Mouse (Mus musculus) hindbrain, embryonic 12.5 days (tissue): Measurements from ENCODE around the gene Gas7. TPM values are rescaled to one million over a fixed set of nuclear protein-coding genes. Genes with fewer than 3 reads are reported as not detected.

Source experiments
- ATAC-seq: fragments of 200-750 bp; cut with Nextera tagmentation; 2 replicates; pipeline ENCODE4 v1.8.0; 2017; ENCODE audit warnings: moderate TSS enrichment; ENCODE audit not compliant: low FRiP score
- H3K27ac ChIP-seq: fragments of 300-500 bp; sonication (generic); 2 replicates; pipeline ENCODE4 v1.5.1; 2016; ENCODE audit warnings: mild to moderate bottlenecking
- H3K27me3 ChIP-seq: fragments of 300-500 bp; sonication (generic); 2 replicates; pipeline ENCODE4 v1.6.1; 2016; ENCODE audit warnings: mild to moderate bottlenecking
- H3K36me3 ChIP-seq: fragments of 300-500 bp; sonication (generic); 2 replicates; pipeline ENCODE4 v1.6.1; 2016; ENCODE audit warnings: mild to moderate bottlenecking
- H3K4me1 ChIP-seq: fragments of 300-500 bp; sonication (generic); 2 replicates; pipeline ENCODE4 v1.6.1; 2016
- H3K4me2 ChIP-seq: fragments of 300-500 bp; sonication (generic); replicated peaks from 2 replicates; pipeline ENCODE4 v1.6.1; 2016; ENCODE audit warnings: mild to moderate bottlenecking
- H3K4me3 ChIP-seq: fragments of 300-500 bp; sonication (generic); 2 replicates; pipeline ENCODE4 v1.5.1; 2016; ENCODE audit warnings: mild to moderate bottlenecking
- H3K9ac ChIP-seq: fragments of 300-500 bp; sonication (generic); 2 replicates; pipeline ENCODE4 v1.6.1; 2016; ENCODE audit warnings: mild to moderate bottlenecking, moderate library complexity
- H3K9me3 ChIP-seq: fragments of 300-500 bp; sonication (generic); replicated peaks from 2 replicates; pipeline ENCODE4 v1.6.1; 2016; ENCODE audit warnings: mild to moderate bottlenecking
- WGBS: fragments of 180-500 bp; shearing (Covaris S2); methylation state at CpG from one replicate; pipeline ENCODE4 v1.1.7; 2016; 5-methylcytosine and 5-hydroxymethylcytosine counted together
- polyA plus RNA-seq: library from polyadenylated mRNA; unstranded; fragments of >200 nt; fragmentation: Nextera tagmentation; extraction: Ambion mirVana; gene quantifications from 2 replicates; pipeline ENCODE4 v1.2.1, GENCODE M21; 2016

Gene Gas7
- polyA plus RNA-seq, 1 experiment from 2014 or later: 3.8 TPM

- H3K4me1 ChIP-seq: no peaks in the 10 kb centered on the region
- no peak overlapping the region for H3K4me3 ChIP-seq
- WGBS: 80% methylated on average over 4 of the region's 5 CpGs
- no peak for ATAC-seq
- no peak overlapping the region for H3K4me2 ChIP-seq
- H3K27me3 ChIP-seq: no peaks in the 10 kb centered on the region
- no peak overlapping the region for H3K9ac ChIP-seq
- no peak overlapping the region for H3K27ac ChIP-seq
- H3K9me3 ChIP-seq: no peaks in the 10 kb centered on the region
- H3K36me3 ChIP-seq: no peaks in the 10 kb centered on the region
Observed at GRCm38 (mm10) chr11:67679300-67679699, 224.1 kb downstream of the Gas7 start.

- no peaks in the 10 kb centered on the region for H3K4me1 ChIP-seq
- WGBS: 92% methylated on average over 2 of the region's 2 CpGs
- no peak for ATAC-seq
- no peaks in the 10 kb centered on the region for H3K36me3 ChIP-seq
- no peaks in the 10 kb centered on the region for H3K27me3 ChIP-seq
- H3K4me3 ChIP-seq: no peak overlapping the region
- no peak overlapping the region for H3K4me2 ChIP-seq
- no peak overlapping the region for H3K27ac ChIP-seq
- no peak overlapping the region for H3K9ac ChIP-seq
- no peaks in the 10 kb centered on the region for H3K9me3 ChIP-seq
Observed at GRCm38 (mm10) chr11:67679930-67680329, 224.7 kb downstream of the Gas7 start.

GRCm38 (mm10) chr11:67681871-67682270, 226.6 kb downstream of the Gas7 start:
- H3K4me2 ChIP-seq: no peak overlapping the region
- WGBS: 75% methylated on average over 3 of the region's 3 CpGs

GRCm38 (mm10) chr11:67686109-67686508, 230.9 kb downstream of the Gas7 start:
- Histone ChIP-seq H3K27ac (no peak overlapping the region), H3K4me2 (no peak overlapping the region), H3K4me1 (no peaks in the 10 kb centered on the region), H3K27me3 (no peaks in the 10 kb centered on the region), H3K36me3 (no peaks in the 10 kb centered on the region), H3K9me3 (no peaks in the 10 kb centered on the region), H3K9ac (no peak overlapping the region), H3K4me3 (no peak overlapping the region)
- ATAC-seq: no peak
- WGBS: 72% methylated on average over 2 of the region's 2 CpGs

More at GRCm38 (mm10) chr11:67681871-67682270, 226.6 kb downstream of the Gas7 start:
- Histone ChIP-seq H3K4me3 (no peak overlapping the region), H3K4me1 (no peaks in the 10 kb centered on the region), H3K27ac (no peak overlapping the region), H3K9me3 (no peaks in the 10 kb centered on the region), H3K27me3 (no peaks in the 10 kb centered on the region), H3K9ac (no peak overlapping the region), H3K36me3 (no peaks in the 10 kb centered on the region)
- ATAC-seq: no peak

GRCm38 (mm10) chr11:67694703-67695376, 239.6 kb downstream of the Gas7 start, which contains the start of gene Rcvrn:
Rcvrn (plus strand) TSS chr11:67695326.
- Histone ChIP-seq H3K9me3 (no peaks in the 10 kb centered on the region), H3K4me3 (no peak within 1 kb of the TSS), H3K27ac (no peak within 1 kb of the TSS), H3K36me3 (no peaks in the 10 kb centered on the region), H3K4me2 (no peak within 1 kb of the TSS), H3K4me1 (no peaks in the 10 kb centered on the region), H3K27me3 (no peaks in the 10 kb centered on the region), H3K9ac (no peak within 1 kb of the TSS)
- 76% methylated on average over 7 of the region's 7 CpGs for WGBS
- no peak for ATAC-seq

- 89% methylated on average over 4 of the region's 4 CpGs for WGBS
- no peaks in the 10 kb centered on the region for H3K27me3 ChIP-seq
- no peaks in the 10 kb centered on the region for H3K36me3 ChIP-seq
- H3K4me2 ChIP-seq: no peak overlapping the region
- no peak overlapping the region for H3K9ac ChIP-seq
- no peak for ATAC-seq
- no peak overlapping the region for H3K27ac ChIP-seq
- no peaks in the 10 kb centered on the region for H3K9me3 ChIP-seq
- no peak overlapping the region for H3K4me3 ChIP-seq
- no peaks in the 10 kb centered on the region for H3K4me1 ChIP-seq
Observed at GRCm38 (mm10) chr11:67712976-67713375, 257.7 kb downstream of the Gas7 start.

- Histone ChIP-seq H3K27me3 (no peaks in the 10 kb centered on the region), H3K9me3 (no peaks in the 10 kb centered on the region), H3K9ac (no peak overlapping the region), H3K36me3 (no peaks in the 10 kb centered on the region), H3K4me3 (no peak overlapping the region), H3K27ac (no peak overlapping the region), H3K4me1 (no peaks in the 10 kb centered on the region), H3K4me2 (no peak overlapping the region)
- ATAC-seq: no peak
- WGBS: 89% methylated on average over 4 of the region's 4 CpGs
Observed at GRCm38 (mm10) chr11:67715382-67715781, 260.1 kb downstream of the Gas7 start.

- no peak overlapping the region for H3K27ac ChIP-seq
- H3K4me1 ChIP-seq: no peaks in the 10 kb centered on the region
- 93% methylated on average over 5 of the region's 5 CpGs for WGBS
- no peak overlapping the region for H3K4me2 ChIP-seq
- H3K9me3 ChIP-seq: no peaks in the 10 kb centered on the region
- H3K36me3 ChIP-seq: no peaks in the 10 kb centered on the region
- ATAC-seq: no peak
- H3K9ac ChIP-seq: no peak overlapping the region
- no peaks in the 10 kb centered on the region for H3K27me3 ChIP-seq
- H3K4me3 ChIP-seq: no peak overlapping the region
Observed at GRCm38 (mm10) chr11:67721485-67721884, 266.2 kb downstream of the Gas7 start.

- Histone ChIP-seq H3K36me3 (no peaks in the 10 kb centered on the region), H3K4me1 (no peaks in the 10 kb centered on the region), H3K9ac (no peak overlapping the region), H3K4me2 (no peak overlapping the region), H3K27me3 (no peaks in the 10 kb centered on the region), H3K9me3 (no peaks in the 10 kb centered on the region), H3K4me3 (no peak overlapping the region), H3K27ac (no peak overlapping the region)
- WGBS: 59% methylated on average over 7 of the region's 7 CpGs
- no peak for ATAC-seq
Observed at GRCm38 (mm10) chr11:67722399-67723156, 267.3 kb downstream of the Gas7 start.

- no peaks in the 10 kb centered on the region for H3K4me1 ChIP-seq
- H3K36me3 ChIP-seq: no peaks in the 10 kb centered on the region
- no peak for ATAC-seq
- no peak overlapping the region for H3K4me3 ChIP-seq
- no peaks in the 10 kb centered on the region for H3K9me3 ChIP-seq
- no peak overlapping the region for H3K27ac ChIP-seq
- no peak overlapping the region for H3K9ac ChIP-seq
- H3K4me2 ChIP-seq: no peak overlapping the region
- no peaks in the 10 kb centered on the region for H3K27me3 ChIP-seq
- 72% methylated on average over 8 of the region's 8 CpGs for WGBS
Observed at GRCm38 (mm10) chr11:67723231-67724013, 268.2 kb downstream of the Gas7 start.

GRCm38 (mm10) chr11:67727095-67727494, 271.9 kb downstream of the Gas7 start:
- no peak overlapping the region for H3K27ac ChIP-seq
- 79% methylated on average over 6 of the region's 6 CpGs for WGBS
- no peaks in the 10 kb centered on the region for H3K4me1 ChIP-seq
- no peak for ATAC-seq
- H3K36me3 ChIP-seq: no peaks in the 10 kb centered on the region
- H3K27me3 ChIP-seq: no peaks in the 10 kb centered on the region
- H3K4me2 ChIP-seq: no peak overlapping the region
- no peaks in the 10 kb centered on the region for H3K9me3 ChIP-seq
- H3K4me3 ChIP-seq: no peak overlapping the region
- H3K9ac ChIP-seq: no peak overlapping the region

GRCm38 (mm10) chr11:67728726-67729125, 273.5 kb downstream of the Gas7 start:
- H3K27ac ChIP-seq: no peak overlapping the region
- no peak for ATAC-seq
- H3K4me1 ChIP-seq: no peaks in the 10 kb centered on the region
- H3K27me3 ChIP-seq: no peaks in the 10 kb centered on the region
- no peaks in the 10 kb centered on the region for H3K36me3 ChIP-seq
- H3K4me2 ChIP-seq: no peak overlapping the region
- no peaks in the 10 kb centered on the region for H3K9me3 ChIP-seq
- H3K9ac ChIP-seq: no peak overlapping the region
- no peak overlapping the region for H3K4me3 ChIP-seq
